Mouse (Mus musculus): Measurements from ENCODE around the gene Mipep.

- TF ChIP-seq CTCF (IDR thresholded peaks at IDR 0.05; ENCODE audit: control insufficient read depth, insufficient read depth, insufficient replicate concordance, low read depth, low read length) (no peak), POLR2A (IDR thresholded peaks at IDR 0.05; ENCODE audit: control insufficient read depth, low read depth, low read length) (no peak)
Observed at GRCm38 (mm10) chr14:60763746-60764145, 20.6 kb upstream of the Mipep start.

Measured in testis, adult 2 months (tissue).